Mouse (Mus musculus): ENCODE measurements around the gene Zfhx3. TPM values are rescaled to one million over a fixed set of nuclear protein-coding genes. Genes with fewer than 3 reads are reported as not detected.

Gene Zfhx3
- total RNA-seq, 4 experiments from 2014 or later = 7.9 to 9.2 (median 8.0) TPM

GRCm38 (mm10) chr8:108973639-108974325 is 1031.3 kb downstream of the Zfhx3 start:
- DNase-seq (ENCODE audit: low spot score in 2 of 2) = peak in 1 of 2 experiments; percentile 44

GRCm38 (mm10) chr8:108977693-108978361 is 1035.4 kb downstream of the Zfhx3 start:
- DNase-seq (ENCODE audit: low spot score in 2 of 2) = no peak

- no peak for DNase-seq (ENCODE audit: low spot score in 2 of 2)
Measured at GRCm38 (mm10) chr8:108978362-108978750, 1035.9 kb downstream of the Zfhx3 start.

GRCm38 (mm10) chr8:108984904-108985303 is 1042.5 kb downstream of the Zfhx3 start:
- DNase-seq (ENCODE audit: low spot score in 2 of 2) = no peak

GRCm38 (mm10) chr8:108989841-108990240 is 1047.4 kb downstream of the Zfhx3 start:
- DNase-seq (ENCODE audit: low spot score in 2 of 2) = no peak

GRCm38 (mm10) chr8:108990537-108990936 is 1048.1 kb downstream of the Zfhx3 start:
- no peak for DNase-seq (ENCODE audit: low spot score in 2 of 2)

- DNase-seq (ENCODE audit: low spot score in 2 of 2) = no peak
Measured at GRCm38 (mm10) chr8:108991395-108991794, 1049.0 kb downstream of the Zfhx3 start.

GRCm38 (mm10) chr8:108993718-108994117 is 1051.3 kb downstream of the Zfhx3 start:
- DNase-seq (ENCODE audit: low spot score in 2 of 2) = no peak

- DNase-seq (ENCODE audit: low spot score in 2 of 2) = no peak
Measured at GRCm38 (mm10) chr8:108994187-108994586, 1051.7 kb downstream of the Zfhx3 start.

GRCm38 (mm10) chr8:108994880-108995279 is 1052.4 kb downstream of the Zfhx3 start:
- no peak for DNase-seq (ENCODE audit: low spot score in 2 of 2)

- DNase-seq (ENCODE audit: low spot score in 2 of 2) = no peak
Measured at GRCm38 (mm10) chr8:108997334-108997733, 1054.9 kb downstream of the Zfhx3 start.

GRCm38 (mm10) chr8:108999297-109000249 is 1057.1 kb downstream of the Zfhx3 start:
- no peak for DNase-seq (ENCODE audit: low spot score in 2 of 2)

- DNase-seq (ENCODE audit: low spot score in 2 of 2) = no peak
Measured at GRCm38 (mm10) chr8:109001031-109001430, 1058.6 kb downstream of the Zfhx3 start.

- no peak for DNase-seq (ENCODE audit: low spot score in 2 of 2)
Measured at GRCm38 (mm10) chr8:109001923-109002322, 1059.5 kb downstream of the Zfhx3 start.

GRCm38 (mm10) chr8:109006986-109007385 is 1064.5 kb downstream of the Zfhx3 start:
- DNase-seq (ENCODE audit: low spot score in 2 of 2) = no peak

Small RNA genes within 50 kb of the gene (microRNA-seq; reads per million reads assigned to microRNA genes)
- 0 reads per million in 2 experiments for gene Mir3108
